In the genomic region with DNA sequence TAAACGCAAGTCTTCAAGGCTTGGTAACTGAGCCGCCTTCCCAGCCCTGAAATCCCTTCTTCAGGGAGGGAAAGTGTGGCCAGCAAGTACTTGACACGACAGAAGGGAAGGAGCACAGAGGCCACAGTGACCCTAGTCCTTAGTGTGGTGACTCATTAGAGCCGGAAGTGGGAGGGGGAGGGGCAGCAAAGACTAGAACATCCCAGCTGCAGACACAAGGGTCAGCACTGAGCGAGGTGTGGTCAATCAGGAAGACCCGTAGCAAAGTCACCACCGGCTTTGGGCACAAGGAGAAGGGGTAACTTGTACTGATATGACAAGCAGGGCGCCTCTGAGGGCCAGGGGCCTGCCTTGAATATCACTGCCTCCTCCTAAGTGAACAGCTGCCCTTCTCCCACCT, we compare ENCODE assay signal across 8 mouse cellular contexts. TPM values are rescaled to one million over a fixed set of nuclear protein-coding genes. Genes with fewer than 3 reads are reported as not detected.
DNase-seq lines count a peak whose midpoint lies in the region; ATAC-seq and TF ChIP-seq lines count a peak whose summit lies in the region.

No protein-coding gene starts in this region.

- DNase-seq in MN1 (ENCODE audit: low spot score) = peak; percentile 34
- DNase-seq in embryo, embryonic 10.5 days (ENCODE audit: low spot score) = peak; percentile 60
- DNase-seq in liver, postnatal 0 days = peak; percentile 70
- DNase-seq in spleen, postnatal 4 days (ENCODE audit: low spot score in 2 of 2) = no peak
- no peak for DNase-seq in layer of hippocampus, adult 9-10 months (ENCODE audit: low spot score)
- DNase-seq in cerebellum, adult 2 months = no peak

- no peak overlapping the region for H3K4me3 ChIP-seq in intestine, embryonic 16.5 days (ENCODE audit: low read length)
- no peak overlapping the region for H3K4me3 ChIP-seq in liver, postnatal 0 days (ENCODE audit: low read depth, low read length)
- no peak overlapping the region for H3K4me3 ChIP-seq in cerebellum, adult 2 months (replicated peaks; ENCODE audit: insufficient read depth, low read depth, low read length)
- no peak overlapping the region for H3K4me3 ChIP-seq in hindbrain, embryonic 12.5 days

- no peak for TF ChIP-seq POLR2A in cerebellum, adult 2 months (IDR thresholded peaks at IDR 0.05; ENCODE audit: borderline replicate concordance, insufficient read depth, low read length)

- peak; percentile 26; the same call in 1 of the 2 replicates for ATAC-seq in intestine, embryonic 16.5 days
- peak; percentile 75 for ATAC-seq in liver, postnatal 0 days
- ATAC-seq in hindbrain, embryonic 12.5 days (ENCODE audit: low FRiP score) = no peak

- no peaks in the 10 kb centered on the region for H3K36me3 ChIP-seq in intestine, embryonic 16.5 days (ENCODE audit: control insufficient read depth, insufficient read depth, low read length)
- H3K36me3 ChIP-seq in liver, postnatal 0 days (replicated peaks; ENCODE audit: insufficient read depth, low read length) = peaks cover 18% of the 10 kb centered on the region
- 0 out of 2 replicates have a peak, but pooled peaks cover 5% of the 10 kb centered on the region for H3K36me3 ChIP-seq in hindbrain, embryonic 12.5 days

- no peak for TF ChIP-seq CTCF in liver, postnatal 0 days (IDR thresholded peaks at IDR 0.05; ENCODE audit: low read depth)
- TF ChIP-seq CTCF in cerebellum, adult 2 months (IDR thresholded peaks at IDR 0.05; ENCODE audit: borderline replicate concordance, insufficient read depth, low read depth, low read length) = no peak

- no peaks in the 10 kb centered on the region for H3K9me3 ChIP-seq in intestine, embryonic 16.5 days (ENCODE audit: control insufficient read depth, low read length)
- no peaks in the 10 kb centered on the region for H3K9me3 ChIP-seq in liver, postnatal 0 days (ENCODE audit: low read length)
- H3K9me3 ChIP-seq in hindbrain, embryonic 12.5 days (replicated peaks) = no peaks in the 10 kb centered on the region

- no peak overlapping the region for H3K9ac ChIP-seq in intestine, embryonic 16.5 days (ENCODE audit: low read depth, low read length)
- no peak overlapping the region for H3K9ac ChIP-seq in liver, postnatal 0 days (replicated peaks)
- no peak overlapping the region for H3K9ac ChIP-seq in hindbrain, embryonic 12.5 days

- 43% methylated on average over 8 of the region's 8 CpGs for WGBS in intestine, embryonic 16.5 days
- WGBS in liver, postnatal 0 days (ENCODE audit: insufficient replicate concordance) = 38% methylated on average over 8 of the region's 8 CpGs
- 58% methylated on average over 8 of the region's 8 CpGs for WGBS in cerebellum, adult 2 months
- 43% methylated on average over 8 of the region's 8 CpGs for WGBS in hindbrain, embryonic 12.5 days

- no peak for TF ChIP-seq EP300 in liver, postnatal 0 days (IDR thresholded peaks at IDR 0.05; ENCODE audit: low read depth)

- H3K4me1 ChIP-seq in intestine, embryonic 16.5 days (ENCODE audit: control insufficient read depth, insufficient read depth, low read length) = 0 out of 2 replicates have a peak, but pooled peaks cover 2% of the 10 kb centered on the region
- H3K4me1 ChIP-seq in liver, postnatal 0 days (ENCODE audit: insufficient read depth) = no peaks in the 10 kb centered on the region; the same call in 1 of the 2 replicates
- no peaks in the 10 kb centered on the region for H3K4me1 ChIP-seq in cerebellum, adult 2 months (ENCODE audit: control insufficient read depth, insufficient read depth, low read length)
- no peaks in the 10 kb centered on the region for H3K4me1 ChIP-seq in hindbrain, embryonic 12.5 days

- no peak overlapping the region for H3K27ac ChIP-seq in intestine, embryonic 16.5 days (ENCODE audit: low read length)
- peak overlapping the region; percentile 34; the same call in 1 of the 2 replicates for H3K27ac ChIP-seq in liver, postnatal 0 days (ENCODE audit: low read depth)
- no peak overlapping the region for H3K27ac ChIP-seq in cerebellum, adult 2 months (ENCODE audit: insufficient read depth, low read length)
- H3K27ac ChIP-seq in hindbrain, embryonic 12.5 days = no peak overlapping the region

- H3K27me3 ChIP-seq in intestine, embryonic 16.5 days (replicated peaks; ENCODE audit: control insufficient read depth, insufficient read depth, low read length) = no peaks in the 10 kb centered on the region
- no peaks in the 10 kb centered on the region for H3K27me3 ChIP-seq in liver, postnatal 0 days (ENCODE audit: insufficient read depth, low read length)
- no peaks in the 10 kb centered on the region for H3K27me3 ChIP-seq in cerebellum, adult 2 months (ENCODE audit: control insufficient read depth, insufficient read depth, low read length)
- no peaks in the 10 kb centered on the region for H3K27me3 ChIP-seq in hindbrain, embryonic 12.5 days

- no peak overlapping the region for H3K4me2 ChIP-seq in intestine, embryonic 16.5 days (ENCODE audit: low read depth, low read length)
- no peak overlapping the region for H3K4me2 ChIP-seq in liver, postnatal 0 days (ENCODE audit: low read depth, low read length)
- H3K4me2 ChIP-seq in hindbrain, embryonic 12.5 days (replicated peaks) = no peak overlapping the region

RNA-seq across cellular contexts. Expression of a gene that starts 8.9 kb away (rescaled TPM):
- polyA plus RNA-seq in intestine, embryonic 16.5 days (2015; fragmentation: Nextera tagmentation; extraction: Ambion mirVana) = 39.0 and 42.7 TPM in 2 replicates
- 24.8 and 25.4 TPM in 2 replicates for polyA plus RNA-seq in liver, postnatal 0 days (2015; fragmentation: Nextera tagmentation; extraction: Ambion mirVana)
- 33.0 and 36.0 TPM in 2 replicates for polyA plus RNA-seq in cerebellum, adult 2 months (2012; rRNA removed)
- polyA plus RNA-seq in hindbrain, embryonic 12.5 days (2016; fragmentation: Nextera tagmentation; extraction: Ambion mirVana) = 41.7 and 46.3 TPM in 2 replicates

RNA-seq across cellular contexts. Expression of a gene that starts 13.0 kb away (rescaled TPM):
- 4.5 and 11.3 TPM in 2 replicates for polyA plus RNA-seq in intestine, embryonic 16.5 days (2015; fragmentation: Nextera tagmentation; extraction: Ambion mirVana)
- polyA plus RNA-seq in liver, postnatal 0 days (2015; fragmentation: Nextera tagmentation; extraction: Ambion mirVana) = 6.5 and 8.5 TPM in 2 replicates
- polyA plus RNA-seq in cerebellum, adult 2 months (2012; rRNA removed) = 34.1 and 34.5 TPM in 2 replicates
- polyA plus RNA-seq in hindbrain, embryonic 12.5 days (2016; fragmentation: Nextera tagmentation; extraction: Ambion mirVana) = 26.7 and 27.7 TPM in 2 replicates

RNA-seq across cellular contexts. Expression of a gene that starts 23.2 kb away (rescaled TPM):
- 50.8 and 59.7 TPM in 2 replicates for polyA plus RNA-seq in intestine, embryonic 16.5 days (2015; fragmentation: Nextera tagmentation; extraction: Ambion mirVana)
- polyA plus RNA-seq in liver, postnatal 0 days (2015; fragmentation: Nextera tagmentation; extraction: Ambion mirVana) = 12.3 and 14.1 TPM in 2 replicates
- polyA plus RNA-seq in cerebellum, adult 2 months (2012; rRNA removed) = 112 and 113 TPM in 2 replicates
- 69.7 and 73.1 TPM in 2 replicates for polyA plus RNA-seq in hindbrain, embryonic 12.5 days (2016; fragmentation: Nextera tagmentation; extraction: Ambion mirVana)

RNA-seq across cellular contexts. Expression of a gene that starts 57.9 kb away (rescaled TPM):
- not detected in 2 replicates for polyA plus RNA-seq in intestine, embryonic 16.5 days (2015; fragmentation: Nextera tagmentation; extraction: Ambion mirVana)
- polyA plus RNA-seq in liver, postnatal 0 days (2015; fragmentation: Nextera tagmentation; extraction: Ambion mirVana) = not detected in 2 replicates
- polyA plus RNA-seq in cerebellum, adult 2 months (2012; rRNA removed) = 0.15 TPM in 1 of 2 replicates, not detected in the other
- 0.57 TPM in 1 of 2 replicates, not detected in the other for polyA plus RNA-seq in hindbrain, embryonic 12.5 days (2016; fragmentation: Nextera tagmentation; extraction: Ambion mirVana)

RNA-seq across cellular contexts. Expression of a gene that starts 58.9 kb away (rescaled TPM):
- polyA plus RNA-seq in intestine, embryonic 16.5 days (2015; fragmentation: Nextera tagmentation; extraction: Ambion mirVana) = 7.4 and 7.6 TPM in 2 replicates
- polyA plus RNA-seq in liver, postnatal 0 days (2015; fragmentation: Nextera tagmentation; extraction: Ambion mirVana) = 0.90 TPM in 2 replicates
- 8.6 and 8.7 TPM in 2 replicates for polyA plus RNA-seq in cerebellum, adult 2 months (2012; rRNA removed)
- polyA plus RNA-seq in hindbrain, embryonic 12.5 days (2016; fragmentation: Nextera tagmentation; extraction: Ambion mirVana) = 13.5 and 13.8 TPM in 2 replicates

Comparison
In these comparisons a context has a peak if more than half of its experiments do, and no peak if none do; other contexts are left out.
1. DNase-seq: peak in MN1 (single experiment), embryo, embryonic 10.5 days (single experiment) and liver, postnatal 0 days (single experiment); none in spleen, postnatal 4 days (0 of 2), layer of hippocampus, adult 9-10 months (single experiment) and cerebellum, adult 2 months (0 of 2).